Mouse (Mus musculus) limb, embryonic 14.5 days (tissue): ENCODE measurements around the gene Fam189a1. TPM values are rescaled to one million over a fixed set of nuclear protein-coding genes. Genes with fewer than 3 reads are reported as not detected.

ENCODE experiments used
- ATAC-seq: fragments of 200-750 bp; cut with Nextera tagmentation; 2 replicates; pipeline ENCODE4 v1.8.0; 2017; ENCODE audit warnings: low read depth, moderate number of reproducible peaks, moderate TSS enrichment; ENCODE audit not compliant: low FRiP score
- DNase-seq: peaks from one replicate; pipeline ENCODE4 v3.0.0-alpha.2; 2015; ENCODE audit warnings: low spot score
- H3K27ac ChIP-seq: fragments of 300-500 bp; sonication (generic); replicated peaks from 2 replicates; pipeline ENCODE4 v1.5.1; 2014; ENCODE audit warnings: low read depth, mild to moderate bottlenecking, low read length, moderate library complexity, mixed read lengths
- H3K27me3 ChIP-seq: fragments of 300-500 bp; sonication (generic); 2 replicates; pipeline ENCODE4 v1.6.1; 2014; ENCODE audit warnings: low read length, mixed read lengths; ENCODE audit not compliant: control insufficient read depth, insufficient read depth
- H3K36me3 ChIP-seq: fragments of 300-500 bp; sonication (generic); 2 replicates; pipeline ENCODE4 v1.6.1; 2014; ENCODE audit warnings: mild to moderate bottlenecking, low read length, moderate library complexity, mixed read lengths; ENCODE audit not compliant: control insufficient read depth, insufficient read depth
- H3K4me1 ChIP-seq: fragments of 300-500 bp; sonication (generic); 2 replicates; pipeline ENCODE4 v1.6.1; 2014; ENCODE audit warnings: antibody characterized with exemption, low read length, mixed read lengths; ENCODE audit not compliant: control insufficient read depth, insufficient read depth
- H3K4me2 ChIP-seq: fragments of 300-500 bp; sonication (generic); replicated peaks from 2 replicates; pipeline ENCODE4 v1.6.1; 2014; ENCODE audit warnings: low read depth, mild to moderate bottlenecking, low read length, moderate library complexity; ENCODE audit not compliant: severe bottlenecking
- H3K4me3 ChIP-seq: fragments of 300-500 bp; sonication (generic); replicated peaks from 2 replicates; pipeline ENCODE4 v1.5.1; 2014; ENCODE audit warnings: low read length
- H3K9ac ChIP-seq: fragments of 300-500 bp; sonication (generic); 2 replicates; pipeline ENCODE4 v1.6.1; 2014; ENCODE audit warnings: mild to moderate bottlenecking, low read depth, low read length, moderate library complexity; ENCODE audit not compliant: severe bottlenecking
- H3K9me3 ChIP-seq: fragments of 300-500 bp; sonication (generic); 2 replicates; pipeline ENCODE4 v1.6.1; 2016; ENCODE audit warnings: low read length; ENCODE audit not compliant: control insufficient read depth
- POLR2A ChIP-seq: fragments of 200-500 bp; IDR thresholded peaks from 2 replicates; pipeline ENCODE4 v1.8.0; 2012; ENCODE audit warnings: inconsistent platforms, mild to moderate bottlenecking, moderate library complexity, borderline replicate concordance; ENCODE audit not compliant: insufficient read depth, insufficient read length; ENCODE audit errors: extremely low read depth
- WGBS: fragments of 180-500 bp; shearing (Covaris S2); extraction: QIAGEN DNeasy Blood & Tissue Kit; methylation state at CpG from one replicate; pipeline ENCODE4 v1.1.7; 2014; 5-methylcytosine and 5-hydroxymethylcytosine counted together
- polyA plus RNA-seq, 2 experiments: library from polyadenylated mRNA; depleted of rRNA in 1 of 2; stranded (reverse) in 1 of 2; unstranded in 1 of 2; fragments of >200 nt; fragmentation: Nextera tagmentation in 1 of 2; extraction: Ambion mirVana in 1 of 2; gene quantifications; 2 replicates each; pipeline versions ENCODE4 v1.2.1 to v1.2.3; 2012 to 2014

The Fam189a1 gene
- polyA plus RNA-seq, 2 experiments, result 7.4 to 15.1 TPM

DNA sequence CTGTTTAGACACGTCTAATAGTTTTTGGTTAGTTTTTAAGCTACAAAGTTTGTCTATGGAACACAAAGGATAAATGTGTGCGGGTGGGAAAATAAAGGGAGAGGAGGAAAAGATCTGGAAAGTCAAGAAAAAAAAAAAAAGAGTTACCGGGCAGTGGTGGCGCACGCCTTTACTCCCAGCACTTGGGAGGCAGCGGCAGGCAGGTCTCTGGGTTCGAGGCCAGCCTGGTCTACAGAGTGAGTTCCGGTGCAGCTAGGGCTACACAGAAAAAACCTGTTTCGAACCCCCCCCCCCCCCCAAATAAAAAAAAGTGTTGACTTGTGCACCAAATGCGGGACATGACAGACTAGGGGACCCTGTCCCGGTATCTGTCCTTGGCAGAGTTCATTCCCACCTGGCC lies 283.1 kb downstream of the Fam189a1 start:
- no peaks in the 10 kb centered on the region for H3K9me3 ChIP-seq
- H3K4me2 ChIP-seq, result peak overlapping the region; percentile 80
- TF ChIP-seq POLR2A, result no peak
- H3K9ac ChIP-seq, result peak overlapping the region; percentile 94
- no peak for DNase-seq
- peak overlapping the region; percentile 65; the same call in 1 of the 2 replicates for H3K27ac ChIP-seq
- no peaks in the 10 kb centered on the region for H3K36me3 ChIP-seq
- H3K27me3 ChIP-seq, result no peaks in the 10 kb centered on the region
- peak overlapping the region; percentile 86 for H3K4me3 ChIP-seq
- peak; percentile 48; the same call in 1 of the 2 replicates for ATAC-seq
- peaks cover 7% of the 10 kb centered on the region for H3K4me1 ChIP-seq
- WGBS, result 27% methylated on average over 11 of the region's 11 CpGs

- H3K9ac ChIP-seq, result peak within 1 kb of the TSS; percentile 94
- H3K4me2 ChIP-seq, result peak within 1 kb of the TSS; percentile 80
- H3K27ac ChIP-seq, result peak within 1 kb of the TSS; percentile 97
- no peaks in the 10 kb centered on the region for H3K9me3 ChIP-seq
- no peaks in the 10 kb centered on the region for H3K36me3 ChIP-seq
- H3K4me3 ChIP-seq, result peak within 1 kb of the TSS; percentile 86
- DNase-seq, result peak; percentile 98
- peaks cover 7% of the 10 kb centered on the region for H3K4me1 ChIP-seq
- 0 out of 2 replicates have a peak, but pooled peaks have one; percentile 74 for TF ChIP-seq POLR2A
- H3K27me3 ChIP-seq, result no peaks in the 10 kb centered on the region
- under 1% methylated on average over 57 of the region's 57 CpGs for WGBS
- ATAC-seq, result peak; percentile 96
Measured at GRCm38 (mm10) chr7:64872743-64873241, 283.6 kb downstream of the Fam189a1 start, which contains the start of gene Nsmce3. Gene Nsmce3, minus strand, starts transcription at chr7:64872997.

- Histone ChIP-seq H3K27ac (peak overlapping the region; percentile 97), H3K9ac (peak overlapping the region; percentile 94), H3K27me3 (no peaks in the 10 kb centered on the region), H3K36me3 (no peaks in the 10 kb centered on the region), H3K4me1 (peaks cover 7% of the 10 kb centered on the region), H3K4me2 (peak overlapping the region; percentile 80), H3K4me3 (peak overlapping the region; percentile 86), H3K9me3 (no peaks in the 10 kb centered on the region)
- peak; percentile 20; the same call in 1 of the 2 replicates for ATAC-seq
- WGBS, result 1% methylated on average over 33 of the region's 33 CpGs
- TF ChIP-seq POLR2A, result no peak
- no peak for DNase-seq
Measured at GRCm38 (mm10) chr7:64871987-64872742, 284.2 kb downstream of the Fam189a1 start.

GRCm38 (mm10) chr7:64869549-64870065 lies 286.8 kb downstream of the Fam189a1 start:
- no peak for DNase-seq
- TF ChIP-seq POLR2A, result no peak
- H3K9ac ChIP-seq, result no peak overlapping the region
- no peak overlapping the region for H3K4me2 ChIP-seq
- no peak for ATAC-seq
- H3K36me3 ChIP-seq, result no peaks in the 10 kb centered on the region
- no peaks in the 10 kb centered on the region for H3K9me3 ChIP-seq
- H3K4me3 ChIP-seq, result no peak overlapping the region
- no peaks in the 10 kb centered on the region for H3K27me3 ChIP-seq
- no peak overlapping the region for H3K27ac ChIP-seq
- WGBS, result 77% methylated on average over 6 of the region's 6 CpGs
- peaks cover 7% of the 10 kb centered on the region for H3K4me1 ChIP-seq

DNA sequence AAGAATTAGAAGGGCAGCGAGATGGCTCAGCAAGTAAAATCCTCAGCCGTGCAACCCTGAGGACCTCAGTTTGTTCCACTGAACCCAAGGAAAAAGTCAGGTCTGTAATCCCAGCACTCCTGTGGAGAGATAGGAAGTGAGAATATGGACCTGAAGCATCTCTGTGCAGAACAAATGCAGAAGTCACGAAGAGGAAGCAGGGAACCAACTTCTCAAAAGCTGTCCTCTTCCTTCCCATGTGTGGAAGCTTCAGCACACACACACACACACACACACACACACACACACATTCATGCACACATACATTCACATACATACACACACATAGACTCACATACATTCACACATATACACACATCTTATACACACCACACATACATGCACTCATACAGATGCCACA lies 292.8 kb downstream of the Fam189a1 start:
- no peaks in the 10 kb centered on the region for H3K4me1 ChIP-seq
- TF ChIP-seq POLR2A, result no peak
- DNase-seq, result no peak
- no peak overlapping the region for H3K4me3 ChIP-seq
- no peak for ATAC-seq
- no peak overlapping the region for H3K9ac ChIP-seq
- H3K27me3 ChIP-seq, result no peaks in the 10 kb centered on the region
- no peaks in the 10 kb centered on the region for H3K9me3 ChIP-seq
- H3K36me3 ChIP-seq, result no peaks in the 10 kb centered on the region
- no peak overlapping the region for H3K4me2 ChIP-seq
- WGBS, result 73% methylated on average over 3 of the region's 3 CpGs
- H3K27ac ChIP-seq, result no peak overlapping the region
